Mouse (Mus musculus): Measurements from ENCODE around the gene Catsperz. TPM values are rescaled to one million over a fixed set of nuclear protein-coding genes. Genes with fewer than 3 reads are reported as not detected.

The Catsperz gene
- total RNA-seq (2023) = not detected

GRCm38 (mm10) chr19:6925307-6925573 is at the start of gene Catsperz:
Gene Catsperz, minus strand, starts transcription at chr19:6925380.

DNA sequence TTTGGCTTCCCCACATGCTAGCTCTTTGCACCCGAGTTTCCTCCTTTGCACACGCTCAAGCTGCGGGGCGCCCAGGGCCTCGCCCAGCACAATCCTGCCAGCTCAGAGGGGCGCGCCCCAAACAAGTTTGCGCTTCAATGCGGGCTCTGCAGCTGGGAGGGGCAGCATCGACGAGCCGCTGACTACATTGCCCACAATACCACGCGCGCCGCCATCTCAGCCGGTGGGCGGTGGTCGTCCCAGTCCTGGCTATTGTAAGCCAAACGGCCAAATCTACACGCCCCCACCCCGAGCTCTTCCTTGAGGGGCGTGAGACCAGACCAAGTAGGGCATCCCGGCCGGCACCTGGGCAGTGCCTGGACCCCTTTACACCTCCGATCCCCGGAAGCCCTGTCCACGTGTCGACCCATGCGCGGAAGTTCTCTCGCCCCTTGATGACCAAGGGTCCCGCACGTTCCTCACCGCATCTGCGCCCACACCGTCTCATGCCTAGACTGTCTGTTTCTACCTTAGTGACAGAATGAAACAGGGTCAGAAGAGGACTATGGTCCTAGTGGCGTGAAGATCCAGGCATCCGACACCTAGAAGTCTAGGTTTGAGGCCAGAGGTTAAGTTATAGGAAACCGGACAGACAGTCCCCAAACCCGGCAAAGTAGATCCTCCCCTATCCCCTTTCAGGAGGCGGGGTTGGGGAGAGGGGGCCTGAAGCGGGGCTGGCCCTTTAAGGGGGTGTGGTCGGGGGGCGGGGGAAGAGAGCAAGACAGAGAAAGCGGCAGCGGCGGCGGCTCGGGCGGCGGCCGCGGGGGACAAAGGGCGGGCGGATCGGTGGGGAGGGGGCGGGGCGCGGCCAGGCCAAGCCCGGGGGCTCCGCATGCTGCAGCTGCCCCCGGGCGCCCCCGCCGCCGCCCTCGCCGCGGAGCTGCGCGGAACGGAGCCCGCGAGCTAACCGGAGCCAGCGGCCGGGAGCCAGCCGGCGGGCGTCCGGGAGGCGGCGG is 49.3 kb upstream of the Catsperz start, which contains the start of gene Ppp1r14b:
Gene Ppp1r14b, plus strand, starts transcription at position 758 of the 995 bp plus-strand sequence.

GRCm38 (mm10) chr19:6942249-6942691 is 17.1 kb upstream of the Catsperz start, which contains the start of gene Gpr137:
Gene Gpr137, minus strand, starts transcription at chr19:6942480.

GRCm38 (mm10) chr19:6941372-6942248 is 16.4 kb upstream of the Catsperz start, which contains the start of gene Bad:
Gene Bad, plus strand, starts transcription at chr19:6941861.

DNA sequence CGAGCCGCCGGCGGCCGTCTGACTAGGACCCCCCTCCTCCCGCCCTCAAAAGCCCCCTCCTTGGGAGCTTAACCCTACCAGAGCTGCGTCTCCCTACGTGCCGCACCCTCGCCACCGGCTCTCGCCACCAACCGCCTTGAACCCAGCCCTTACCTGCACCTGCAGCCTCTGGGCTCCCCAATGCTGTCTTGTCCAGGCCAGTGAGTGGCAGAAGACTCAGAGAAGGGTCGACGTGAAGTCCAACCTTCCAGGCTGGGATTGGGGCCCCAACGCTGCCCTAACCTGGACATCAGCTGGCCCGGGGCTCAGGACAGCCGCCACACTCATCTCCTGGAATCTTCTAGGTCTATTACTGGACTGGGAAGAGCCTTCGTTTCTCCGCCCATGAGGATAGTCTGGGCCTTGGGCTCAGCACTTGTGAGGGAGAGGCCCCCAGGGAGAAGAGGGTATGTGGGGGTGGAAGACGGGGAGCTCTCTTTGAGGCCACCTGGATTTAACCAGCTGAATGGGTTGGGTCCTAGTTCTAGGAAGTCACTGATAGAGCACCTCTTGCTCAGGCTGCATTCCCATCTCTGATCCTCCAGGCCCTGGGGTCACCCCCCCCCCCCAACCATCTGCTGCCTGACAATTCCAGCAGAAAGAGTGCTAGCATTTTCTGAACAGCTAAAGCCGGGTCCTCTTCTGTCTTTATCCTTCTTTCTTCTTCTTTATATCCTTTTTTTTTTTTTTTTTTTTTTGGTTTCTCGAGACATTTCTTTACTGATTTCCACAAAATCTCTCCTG is 9.2 kb upstream of the Catsperz start, which contains the start of gene Kcnk4:
Gene Kcnk4, minus strand, starts transcription at position 321 of the 783 bp plus-strand sequence.

DNA sequence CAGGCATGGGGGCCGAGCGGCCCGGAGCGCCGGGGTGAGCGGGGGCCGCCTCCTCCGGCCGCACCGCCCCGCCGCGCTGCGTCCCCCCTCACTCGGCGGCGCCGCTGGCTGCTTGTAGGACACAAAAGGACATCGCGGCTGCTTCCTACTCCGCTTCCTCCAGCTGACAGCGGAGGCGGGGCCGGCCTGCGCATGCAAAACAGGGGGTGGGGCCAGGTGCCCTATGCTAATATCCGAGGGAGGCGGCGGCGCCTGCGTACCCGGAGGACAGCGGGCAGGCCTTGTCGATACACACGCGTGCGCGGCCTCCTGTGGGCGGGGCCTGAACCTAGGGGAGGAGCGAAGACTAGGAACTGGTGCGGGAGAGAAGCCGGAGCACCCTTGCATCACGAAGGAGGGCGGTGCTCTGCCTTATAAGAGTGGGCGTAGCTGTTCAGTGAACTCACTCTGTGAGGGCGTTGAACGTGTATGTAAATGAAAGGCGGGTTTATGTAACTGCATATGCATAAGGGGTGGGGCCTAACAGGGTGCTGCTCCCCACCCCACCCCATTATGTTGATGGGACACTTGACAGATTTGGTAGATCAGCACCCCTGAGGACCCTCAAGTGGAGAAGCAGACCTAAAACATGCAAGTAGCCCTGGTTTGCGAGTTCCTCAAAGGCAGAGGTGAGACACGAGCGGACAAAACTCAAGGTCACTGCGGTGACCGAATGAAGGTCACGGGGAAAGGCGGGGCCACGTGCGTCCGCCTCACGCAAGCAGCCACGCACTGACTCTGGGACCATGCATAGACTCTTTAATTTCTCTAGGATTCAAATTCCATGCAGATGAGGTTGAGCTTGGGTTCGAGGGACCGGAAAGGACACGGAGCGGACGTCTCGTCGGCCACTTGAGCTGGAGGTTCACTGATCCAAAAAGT is 3.3 kb downstream of the Catsperz start, which contains the start of gene Esrra:
Gene Esrra, minus strand, starts transcription at position 167 of the 921 bp plus-strand sequence.

DNA sequence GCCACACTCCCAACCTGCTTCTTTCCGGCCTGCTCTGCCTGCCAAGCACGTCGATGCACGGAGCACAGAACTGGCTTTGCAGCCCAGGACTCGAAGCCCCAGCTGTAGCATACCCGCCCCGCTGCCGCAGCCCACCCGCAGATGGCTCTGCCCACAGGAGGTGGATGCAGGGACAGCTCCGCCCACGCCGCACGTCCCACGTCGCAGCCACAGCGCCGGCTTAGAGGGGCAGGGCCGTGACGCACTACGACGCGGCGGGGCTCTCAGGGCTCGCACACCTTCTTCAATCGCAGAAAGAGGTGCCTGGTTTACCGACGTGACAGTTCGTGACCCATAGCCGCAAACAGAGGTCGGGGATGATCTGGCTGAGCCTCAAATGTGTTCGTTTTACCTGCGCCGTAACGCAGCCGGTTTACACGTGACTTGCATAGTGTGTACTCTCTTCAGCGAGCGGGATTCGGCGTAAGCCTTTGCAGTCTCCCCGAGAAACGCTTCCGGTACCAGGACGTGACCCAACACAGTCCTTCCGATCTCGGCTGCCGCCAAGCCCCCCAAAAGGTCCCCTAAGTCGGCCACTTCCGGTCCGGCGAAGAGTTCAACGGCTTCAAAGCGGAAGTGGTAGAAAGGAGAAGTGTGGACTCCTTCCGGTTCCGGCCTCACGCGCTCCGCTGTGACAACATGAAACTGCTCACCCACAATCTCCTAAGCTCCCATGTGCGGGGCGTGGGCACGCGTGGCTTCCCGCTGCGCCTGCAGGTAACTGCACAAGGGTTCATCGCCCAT is 15.5 kb downstream of the Catsperz start, which contains the start of the genes Trmt112 and Prdx5:
Gene Trmt112, plus strand, starts transcription at position 192 of the 783 bp plus-strand sequence.
Gene Prdx5, minus strand, starts transcription at position 600 of the 783 bp plus-strand sequence.

Other genes with a start within 250 kb of the Catsperz start
- 28.9 TPM for gene Rps6ka4, start 84.7 kb downstream of the Catsperz start, total RNA-seq (2023)
- gene Ccdc88b, start 67.2 kb downstream of the Catsperz start, total RNA-seq (2023) = 98.6 TPM
- 122 TPM for gene Trmt112, start 15.7 kb downstream of the Catsperz start, total RNA-seq (2023)
- 72.4 TPM for gene Prdx5, start 15.3 kb downstream of the Catsperz start, total RNA-seq (2023)
- gene Esrra, start 3.6 kb downstream of the Catsperz start, total RNA-seq (2023) = 32.5 TPM
- not detected for gene Kcnk4, start 9.1 kb upstream of the Catsperz start, total RNA-seq (2023)
- gene Bad, start 16.5 kb upstream of the Catsperz start, total RNA-seq (2023) = 8.7 TPM
- gene Gpr137, start 17.1 kb upstream of the Catsperz start, total RNA-seq (2023) = 9.8 TPM
- 128 TPM for gene Ppp1r14b, start 49.6 kb upstream of the Catsperz start, total RNA-seq (2023)
- gene Plcb3, start 51.1 kb upstream of the Catsperz start, total RNA-seq (2023) = 9.6 TPM
- gene Fkbp2, start 55.1 kb upstream of the Catsperz start, total RNA-seq (2023) = 20.2 TPM
- gene Vegfb, start 62.3 kb upstream of the Catsperz start, total RNA-seq (2023) = 8.7 TPM
- gene Dnajc4, start 67.2 kb upstream of the Catsperz start, total RNA-seq (2023) = 29.2 TPM
- 5.4 TPM for gene Nudt22, start 70.7 kb upstream of the Catsperz start, total RNA-seq (2023)
- 3.8 TPM for gene Trpt1, start 70.8 kb upstream of the Catsperz start, total RNA-seq (2023)
- 189 TPM for gene Fermt3, start 94.1 kb upstream of the Catsperz start, total RNA-seq (2023)
- 103 TPM for gene Stip1, start 114.6 kb upstream of the Catsperz start, total RNA-seq (2023)
- 15.5 TPM for gene Macrod1, start 131.4 kb upstream of the Catsperz start, total RNA-seq (2023)
- gene Flrt1, start 180.3 kb upstream of the Catsperz start, total RNA-seq (2023) = 0.30 TPM